Mouse (Mus musculus) stomach, postnatal 0 days (tissue): Measurements from ENCODE around the gene Usp29.

ENCODE experiments used
- CTCF ChIP-seq: IDR thresholded peaks from 2 replicates; pipeline ENCODE4 v1.5.1; 2016; ENCODE audit warnings: antibody characterized with exemption, low read depth, mild to moderate bottlenecking, moderate library complexity
- EP300 ChIP-seq: optimal IDR thresholded peaks from 2 replicates; pipeline ENCODE3; 2016; ENCODE audit warnings: antibody characterized with exemption

- TF ChIP-seq CTCF = no peak
- TF ChIP-seq EP300 = no peak
Measured at GRCm38 (mm10) chr7:6885416-6885815, 155.0 kb downstream of the Usp29 start.
